Mouse (Mus musculus) liver, embryonic 16.5 days (tissue): ENCODE results near the gene Ip6k1. TPM values are rescaled to one million over a fixed set of nuclear protein-coding genes. Genes with fewer than 3 reads are reported as not detected.
A peak's percentile ranks its signal among the peaks of the same experiment; 100 is the strongest.

Experiments
- ATAC-seq: fragments of 200-750 bp; cut with Nextera tagmentation; 2 replicates; pipeline ENCODE4 v1.8.0; 2017; ENCODE audit warnings: low read depth, mild to moderate bottlenecking, moderate number of reproducible peaks, moderate library complexity
- H3K27ac ChIP-seq: fragments of 300-500 bp; sonication (generic); 2 replicates; pipeline ENCODE4 v1.5.1; 2014; ENCODE audit warnings: mild to moderate bottlenecking, low read length
- H3K27me3 ChIP-seq: fragments of 300-500 bp; sonication (generic); 2 replicates; pipeline ENCODE4 v1.6.1; 2014; ENCODE audit warnings: low read depth, low read length, mixed read lengths; ENCODE audit not compliant: control insufficient read depth, insufficient read depth
- H3K36me3 ChIP-seq: fragments of 300-500 bp; sonication (generic); 2 replicates; pipeline ENCODE4 v1.6.1; 2014; ENCODE audit warnings: mild to moderate bottlenecking; ENCODE audit not compliant: control insufficient read depth, insufficient read depth
- H3K4me1 ChIP-seq: fragments of 300-500 bp; sonication (generic); 2 replicates; pipeline ENCODE4 v1.6.1; 2014; ENCODE audit warnings: low read depth, low read length, mixed read lengths; ENCODE audit not compliant: control insufficient read depth
- H3K4me2 ChIP-seq: fragments of 300-500 bp; sonication (generic); 2 replicates; pipeline ENCODE4 v1.6.1; 2014; ENCODE audit warnings: low read depth, low read length, mixed read lengths
- H3K4me3 ChIP-seq: fragments of 300-500 bp; sonication (generic); 2 replicates; pipeline ENCODE4 v1.5.1; 2014; ENCODE audit warnings: low read depth, mild to moderate bottlenecking, low read length
- H3K9ac ChIP-seq: fragments of 300-500 bp; sonication (generic); 2 replicates; pipeline ENCODE4 v1.6.1; 2014; ENCODE audit warnings: low read depth, low read length
- H3K9me3 ChIP-seq: fragments of 300-500 bp; sonication (generic); replicated peaks from 2 replicates; pipeline ENCODE4 v1.6.1; 2016; ENCODE audit warnings: low read length; ENCODE audit not compliant: control insufficient read depth
- WGBS: fragments of 180-500 bp; shearing (Covaris S2); extraction: QIAGEN DNeasy Blood & Tissue Kit; methylation state at CpG from one replicate; pipeline ENCODE4 v1.1.7; 2014; ENCODE audit not compliant: insufficient replicate concordance; 5-methylcytosine and 5-hydroxymethylcytosine counted together
- polyA plus RNA-seq: library from polyadenylated mRNA; unstranded; fragments of >200 nt; fragmentation: Nextera tagmentation; extraction: Ambion mirVana; gene quantifications from 2 replicates; pipeline ENCODE4 v1.2.1, GENCODE M21; 2015

The Ip6k1 gene
- polyA plus RNA-seq, 1 experiment from 2014 or later = 45.3 TPM

GRCm38 (mm10) chr9:108052411-108052810, 50.1 kb downstream of the Ip6k1 start:
- H3K36me3 ChIP-seq = peaks cover 55% of the 10 kb centered on the region
- H3K9me3 ChIP-seq = no peaks in the 10 kb centered on the region
- H3K27ac ChIP-seq = 0 out of 2 replicates have a peak overlapping the region, but pooled peaks have one; percentile 31
- WGBS = 69% methylated on average over 7 of the region's 7 CpGs
- ATAC-seq = no peak
- no peak overlapping the region for H3K4me3 ChIP-seq
- no peak overlapping the region for H3K9ac ChIP-seq
- peaks cover 36% of the 10 kb centered on the region for H3K4me1 ChIP-seq
- no peak overlapping the region for H3K4me2 ChIP-seq
- no peaks in the 10 kb centered on the region for H3K27me3 ChIP-seq

DNA sequence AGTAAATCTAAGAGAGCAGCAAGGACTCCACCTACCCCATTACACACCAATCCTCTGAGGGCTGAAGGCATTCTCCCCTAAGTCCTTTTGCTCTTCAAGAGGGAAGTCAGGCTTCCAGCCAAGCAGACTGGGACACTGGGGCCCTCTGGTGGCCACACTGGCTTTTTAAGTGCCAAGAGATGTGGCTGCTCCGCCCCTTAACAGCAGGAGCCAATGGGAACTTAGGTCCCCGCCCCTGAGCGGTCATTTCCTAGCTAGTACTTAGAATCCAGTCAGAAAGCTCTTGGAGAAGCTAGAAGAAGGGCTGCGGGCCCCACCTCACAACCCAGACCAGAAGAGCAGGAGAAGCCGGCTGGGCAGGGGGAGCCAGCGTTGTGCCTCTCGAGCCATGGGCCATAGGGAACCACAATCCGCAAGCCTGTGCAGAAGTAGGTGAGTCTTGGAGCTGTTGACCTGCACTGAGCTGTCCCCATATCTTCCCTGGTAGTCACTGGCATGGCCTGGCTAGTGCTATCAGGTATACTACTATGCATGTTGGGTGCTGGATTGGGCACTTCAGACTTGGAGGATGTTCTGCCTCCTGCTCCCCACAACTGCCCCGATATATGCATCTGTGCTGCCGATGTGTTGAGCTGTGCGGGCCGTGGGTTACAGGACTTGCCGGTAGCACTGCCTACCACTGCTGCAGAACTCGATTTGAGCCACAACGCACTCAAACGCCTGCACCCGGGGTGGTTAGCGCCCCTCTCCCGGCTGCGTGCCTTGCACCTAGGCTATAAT, 50.8 kb downstream of the Ip6k1 start, which contains the start of gene Amigo3:
TSS of gene Amigo3 (plus strand) at position 275 of the 780 bp plus-strand sequence.
- peaks cover 30% of the 10 kb centered on the region for H3K4me1 ChIP-seq
- peaks cover 61% of the 10 kb centered on the region for H3K36me3 ChIP-seq
- WGBS = 50% methylated on average over 20 of the region's 20 CpGs
- H3K9ac ChIP-seq = no peak within 1 kb of the TSS
- H3K27me3 ChIP-seq = no peaks in the 10 kb centered on the region
- peak within 1 kb of the TSS; percentile 44 for H3K4me2 ChIP-seq
- H3K9me3 ChIP-seq = no peaks in the 10 kb centered on the region
- ATAC-seq = peak; percentile 28
- no peak within 1 kb of the TSS for H3K4me3 ChIP-seq
- H3K27ac ChIP-seq = peak within 1 kb of the TSS; percentile 33; the same call in 1 of the 2 replicates

DNA sequence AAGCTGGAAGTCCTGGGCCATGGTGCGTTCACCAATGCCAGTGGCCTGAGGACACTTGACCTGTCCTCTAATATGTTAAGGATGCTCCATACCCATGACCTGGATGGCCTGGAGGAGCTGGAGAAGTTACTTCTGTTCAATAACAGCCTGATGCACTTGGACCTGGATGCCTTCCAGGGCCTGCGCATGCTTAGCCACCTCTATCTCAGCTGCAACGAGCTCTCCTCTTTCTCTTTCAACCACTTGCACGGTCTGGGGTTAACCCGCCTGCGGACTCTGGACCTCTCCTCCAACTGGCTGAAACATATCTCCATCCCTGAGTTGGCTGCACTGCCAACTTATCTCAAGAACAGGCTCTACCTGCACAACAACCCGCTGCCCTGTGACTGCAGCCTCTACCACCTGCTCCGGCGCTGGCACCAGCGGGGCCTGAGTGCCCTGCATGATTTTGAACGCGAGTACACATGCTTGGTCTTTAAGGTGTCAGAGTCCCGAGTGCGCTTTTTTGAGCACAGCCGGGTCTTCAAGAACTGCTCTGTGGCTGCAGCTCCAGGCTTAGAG, 51.4 kb downstream of the Ip6k1 start:
- H3K36me3 ChIP-seq = peaks cover 68% of the 10 kb centered on the region
- no peak overlapping the region; the same call in 1 of the 2 replicates for H3K27ac ChIP-seq
- no peak overlapping the region for H3K4me3 ChIP-seq
- 88% methylated on average over 15 of the region's 15 CpGs for WGBS
- peaks cover 23% of the 10 kb centered on the region for H3K4me1 ChIP-seq
- no peak for ATAC-seq
- no peaks in the 10 kb centered on the region for H3K27me3 ChIP-seq
- H3K9me3 ChIP-seq = no peaks in the 10 kb centered on the region
- no peak overlapping the region for H3K4me2 ChIP-seq
- H3K9ac ChIP-seq = no peak overlapping the region

- Histone ChIP-seq H3K36me3 (peaks cover 75% of the 10 kb centered on the region), H3K4me2 (no peak overlapping the region), H3K27ac (no peak overlapping the region), H3K4me3 (no peak overlapping the region), H3K9me3 (no peaks in the 10 kb centered on the region), H3K4me1 (peaks cover 22% of the 10 kb centered on the region), H3K27me3 (no peaks in the 10 kb centered on the region), H3K9ac (no peak overlapping the region)
- ATAC-seq = no peak
- WGBS = 92% methylated on average over 22 of the region's 22 CpGs
These were observed 52.2 kb downstream of the Ip6k1 start for GRCm38 (mm10) chr9:108054331-108055040.

DNA sequence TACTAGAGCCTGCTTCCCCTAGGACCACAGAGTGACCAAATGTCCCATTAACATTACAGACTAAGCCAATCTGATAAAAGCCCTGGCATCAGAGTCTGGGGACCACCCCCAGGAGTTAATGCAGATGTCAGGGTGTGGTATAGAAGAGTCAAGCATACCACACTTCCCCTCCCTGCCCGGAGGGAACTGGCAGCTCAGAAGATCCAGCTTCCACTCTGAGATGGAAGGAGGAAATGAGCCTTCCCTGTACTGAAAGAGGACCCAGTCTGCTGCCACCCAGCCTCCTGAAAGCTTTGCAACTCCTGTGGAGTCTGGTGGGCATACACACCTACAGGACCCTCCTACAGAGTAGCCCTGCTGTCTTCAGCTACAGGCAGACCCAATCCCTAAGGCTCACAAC, 52.8 kb downstream of the Ip6k1 start:
- Histone ChIP-seq H3K9me3 (no peaks in the 10 kb centered on the region), H3K36me3 (peaks cover 81% of the 10 kb centered on the region), H3K4me1 (peaks cover 16% of the 10 kb centered on the region), H3K4me2 (no peak overlapping the region), H3K27me3 (no peaks in the 10 kb centered on the region), H3K4me3 (no peak overlapping the region), H3K9ac (no peak overlapping the region), H3K27ac (no peak overlapping the region)
- ATAC-seq = no peak
- 24% methylated on average over 1 of the region's 1 CpGs for WGBS

DNA sequence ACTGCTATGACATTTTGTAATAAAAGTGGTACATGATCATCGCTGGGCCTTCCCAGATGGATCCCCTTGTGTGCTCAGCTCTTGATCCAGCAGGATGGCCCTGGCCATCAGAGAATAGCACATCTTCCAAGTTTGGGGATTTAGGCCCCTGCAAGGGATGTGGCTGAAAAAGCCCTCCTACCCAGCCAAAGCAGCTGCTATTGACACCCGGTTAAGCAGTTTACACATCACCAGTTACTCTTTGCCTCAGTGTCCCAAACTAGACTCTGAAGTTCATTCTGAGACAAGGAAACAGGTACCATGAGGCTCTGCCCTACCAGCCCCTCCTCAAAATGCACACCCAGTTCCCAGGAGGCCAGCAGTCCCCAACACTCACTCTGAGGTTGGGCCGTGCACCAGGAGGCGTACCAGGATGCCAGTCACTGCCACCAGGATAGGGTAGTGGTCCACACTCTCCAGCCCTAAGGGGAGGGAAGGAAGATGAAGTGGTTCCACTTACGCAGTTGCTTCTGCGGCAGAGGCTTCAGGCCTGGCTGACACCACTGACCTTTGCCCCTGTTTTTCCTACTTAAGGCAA, 53.4 kb downstream of the Ip6k1 start:
- 92% methylated on average over 6 of the region's 6 CpGs for WGBS
- Histone ChIP-seq H3K36me3 (peaks cover 84% of the 10 kb centered on the region), H3K4me1 (peaks cover 10% of the 10 kb centered on the region), H3K4me2 (no peak overlapping the region), H3K27ac (no peak overlapping the region), H3K9me3 (no peaks in the 10 kb centered on the region), H3K9ac (no peak overlapping the region), H3K4me3 (no peak overlapping the region), H3K27me3 (no peaks in the 10 kb centered on the region)
- no peak for ATAC-seq

GRCm38 (mm10) chr9:108056361-108057261, 54.3 kb downstream of the Ip6k1 start:
- Histone ChIP-seq H3K36me3 (peaks cover 86% of the 10 kb centered on the region), H3K4me2 (no peak overlapping the region), H3K4me1 (peaks cover 10% of the 10 kb centered on the region), H3K9ac (no peak overlapping the region), H3K4me3 (no peak overlapping the region), H3K27me3 (no peaks in the 10 kb centered on the region), H3K27ac (no peak overlapping the region), H3K9me3 (no peaks in the 10 kb centered on the region)
- WGBS = 85% methylated on average over 28 of the region's 28 CpGs
- ATAC-seq = no peak

DNA sequence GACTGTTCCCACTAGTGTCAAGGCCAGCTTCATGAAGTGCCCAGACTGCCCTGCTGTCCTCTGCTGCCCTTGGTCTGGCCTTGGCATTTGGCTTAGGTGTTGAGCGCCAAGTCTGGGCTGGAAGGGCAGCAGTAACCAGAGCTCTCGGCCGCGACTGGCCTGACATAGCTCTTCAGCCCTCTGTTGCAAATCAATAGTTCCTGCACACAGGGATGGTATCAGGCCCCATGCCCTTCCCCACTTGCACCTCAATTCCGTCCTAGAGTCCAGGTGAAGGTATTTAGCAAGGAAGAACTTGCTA, 54.9 kb downstream of the Ip6k1 start:
- Histone ChIP-seq H3K9me3 (no peaks in the 10 kb centered on the region), H3K4me1 (peaks cover 10% of the 10 kb centered on the region), H3K36me3 (peaks cover 88% of the 10 kb centered on the region), H3K9ac (no peak overlapping the region), H3K4me3 (no peak overlapping the region), H3K27me3 (no peaks in the 10 kb centered on the region), H3K27ac (no peak overlapping the region), H3K4me2 (no peak overlapping the region)
- ATAC-seq = no peak
- WGBS = 83% methylated on average over 5 of the region's 5 CpGs
